Mouse (Mus musculus): ENCODE results near the gene Naa35.

DNA sequence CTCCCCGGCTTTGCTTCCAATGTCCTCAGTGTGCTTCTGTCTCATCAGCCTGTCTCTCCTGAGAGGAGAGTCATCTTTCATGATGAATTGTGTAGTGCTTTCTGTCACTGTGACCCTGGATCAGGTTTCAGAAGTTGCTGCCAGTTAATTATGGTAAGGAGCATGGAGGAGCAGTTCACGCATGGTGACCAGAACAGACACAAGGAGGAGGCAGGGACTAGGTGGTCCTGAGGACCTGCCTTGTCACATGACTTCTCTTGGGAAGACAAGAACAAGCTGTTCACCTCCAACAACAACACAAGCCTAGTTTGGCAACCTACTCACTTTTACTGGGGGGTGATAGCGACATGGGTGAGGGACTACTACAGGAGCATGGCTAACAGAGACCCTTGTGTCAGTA lies 68.1 kb downstream of the Naa35 start:
- TF ChIP-seq CTCF (IDR thresholded peaks at IDR 0.05; ENCODE audit: extremely low read depth, insufficient read depth, low read length) (no peak), POLR2A (IDR thresholded peaks at IDR 0.05; ENCODE audit: extremely low read depth, insufficient read depth, low read length) (no peak)
